Mouse (Mus musculus): Measurements from ENCODE around the gene Mast4. TPM values are rescaled to one million over a fixed set of nuclear protein-coding genes. Genes with fewer than 3 reads are reported as not detected.

Gene Mast4
- polyA plus RNA-seq, 1 experiment from 2014 or later, result 14.6 TPM

DNA sequence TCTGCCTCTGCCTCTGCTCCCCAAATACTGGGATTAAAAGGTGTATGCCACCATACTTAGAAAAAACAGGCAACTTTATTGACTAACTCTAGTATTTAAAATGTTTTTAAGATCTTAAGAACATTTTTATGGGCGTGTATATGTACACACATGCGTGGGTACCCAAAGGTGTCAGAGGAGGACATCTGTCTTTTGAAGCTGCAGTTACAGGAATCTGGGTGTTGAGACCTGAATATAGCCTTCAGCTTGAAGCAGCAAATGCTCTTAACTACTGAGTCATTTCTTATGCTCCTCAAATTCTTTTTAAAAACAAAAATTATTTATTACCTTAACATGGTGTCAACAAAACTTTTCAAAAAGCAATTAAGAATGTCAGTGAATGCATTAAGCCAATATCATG lies 329.1 kb downstream of the Mast4 start:
- no peak overlapping the region for H3K27ac ChIP-seq (replicated peaks)
- no peaks in the 10 kb centered on the region for H3K36me3 ChIP-seq
- 96% methylated on average over 2 of the region's 2 CpGs for WGBS
- H3K4me2 ChIP-seq (replicated peaks), result no peak overlapping the region
- no peaks in the 10 kb centered on the region for H3K9me3 ChIP-seq
- no peak overlapping the region for H3K9ac ChIP-seq (replicated peaks)
- H3K27me3 ChIP-seq, result no peaks in the 10 kb centered on the region
- H3K4me1 ChIP-seq, result no peaks in the 10 kb centered on the region
- ATAC-seq (replicated peaks), result no peak
- no peak overlapping the region for H3K4me3 ChIP-seq

DNA sequence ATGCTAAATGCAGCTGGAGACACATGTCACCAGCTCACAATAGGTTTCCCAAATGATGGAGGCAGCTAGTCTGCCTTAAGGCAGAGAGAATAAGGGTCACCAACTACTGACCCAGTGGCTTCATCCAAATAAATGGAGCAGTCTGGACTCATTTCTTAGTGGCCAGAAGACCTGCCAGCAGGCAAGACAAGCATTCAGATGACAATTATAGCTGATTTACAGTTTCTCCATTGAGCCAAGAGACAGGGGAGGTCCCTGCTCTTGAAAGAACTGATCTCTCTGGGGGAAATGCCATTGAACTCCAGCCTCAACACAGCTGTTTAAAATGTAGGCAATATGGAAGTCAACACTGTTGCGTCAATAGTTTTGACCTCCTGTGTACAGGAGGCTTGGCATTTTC lies 332.5 kb downstream of the Mast4 start:
- 81% methylated on average over 1 of the region's 1 CpGs for WGBS
- H3K4me3 ChIP-seq, result no peak overlapping the region
- H3K27me3 ChIP-seq, result no peaks in the 10 kb centered on the region
- no peaks in the 10 kb centered on the region for H3K9me3 ChIP-seq
- no peak overlapping the region for H3K27ac ChIP-seq (replicated peaks)
- no peak overlapping the region for H3K4me2 ChIP-seq (replicated peaks)
- H3K9ac ChIP-seq (replicated peaks), result no peak overlapping the region
- no peak for ATAC-seq (replicated peaks)
- no peaks in the 10 kb centered on the region for H3K36me3 ChIP-seq
- no peaks in the 10 kb centered on the region for H3K4me1 ChIP-seq

DNA sequence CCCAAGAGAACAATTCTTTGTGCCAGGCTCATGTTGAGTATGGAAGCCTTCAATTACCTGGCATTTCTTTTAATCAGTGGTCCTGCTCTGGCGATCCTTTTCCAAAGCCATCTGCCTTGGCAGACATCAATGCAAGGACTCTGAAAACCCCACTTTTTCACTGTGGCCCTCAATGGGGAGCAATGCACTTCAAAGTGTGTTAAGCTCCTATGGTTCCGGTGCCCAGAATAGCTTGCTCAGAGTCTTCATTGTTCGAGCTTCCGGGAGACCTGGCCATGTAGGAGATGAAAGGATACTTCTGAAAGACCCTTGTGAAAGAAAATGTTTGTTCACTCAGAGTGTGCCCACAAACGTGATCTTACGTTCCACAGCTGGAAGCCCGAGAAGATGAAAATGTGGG lies 333.4 kb downstream of the Mast4 start:
- no peaks in the 10 kb centered on the region for H3K27me3 ChIP-seq
- H3K4me3 ChIP-seq, result no peak overlapping the region
- 10% methylated on average over 7 of the region's 7 CpGs for WGBS
- ATAC-seq (replicated peaks), result no peak; the same call in 1 of the 2 replicates
- no peak overlapping the region for H3K4me2 ChIP-seq (replicated peaks)
- H3K9ac ChIP-seq (replicated peaks), result no peak overlapping the region
- no peaks in the 10 kb centered on the region for H3K9me3 ChIP-seq
- no peaks in the 10 kb centered on the region for H3K36me3 ChIP-seq
- no peak overlapping the region for H3K27ac ChIP-seq (replicated peaks)
- H3K4me1 ChIP-seq, result no peaks in the 10 kb centered on the region

- Histone ChIP-seq H3K9ac (replicated peaks) (no peak overlapping the region), H3K36me3 (no peaks in the 10 kb centered on the region), H3K27ac (replicated peaks) (no peak overlapping the region), H3K27me3 (no peaks in the 10 kb centered on the region), H3K4me3 (no peak overlapping the region), H3K9me3 (no peaks in the 10 kb centered on the region), H3K4me1 (no peaks in the 10 kb centered on the region), H3K4me2 (replicated peaks) (no peak overlapping the region)
- 91% methylated on average over 11 of the region's 11 CpGs for WGBS
- no peak for ATAC-seq (replicated peaks)
Observed at GRCm38 (mm10) chr13:102994098-102994497, 340.2 kb downstream of the Mast4 start.

- Histone ChIP-seq H3K36me3 (no peaks in the 10 kb centered on the region), H3K4me3 (no peak overlapping the region), H3K27ac (replicated peaks) (no peak overlapping the region), H3K27me3 (no peaks in the 10 kb centered on the region), H3K4me2 (replicated peaks) (no peak overlapping the region), H3K4me1 (no peaks in the 10 kb centered on the region), H3K9me3 (no peaks in the 10 kb centered on the region), H3K9ac (replicated peaks) (no peak overlapping the region)
- no peak for ATAC-seq (replicated peaks)
- 89% methylated on average over 7 of the region's 7 CpGs for WGBS
Observed at GRCm38 (mm10) chr13:102992680-102993423, 341.4 kb downstream of the Mast4 start.

- H3K4me2 ChIP-seq (replicated peaks), result no peak overlapping the region
- no peak overlapping the region for H3K9ac ChIP-seq (replicated peaks)
- H3K4me3 ChIP-seq, result no peak overlapping the region
- H3K36me3 ChIP-seq, result no peaks in the 10 kb centered on the region
- WGBS, result 49% methylated on average over 11 of the region's 11 CpGs
- no peak overlapping the region for H3K27ac ChIP-seq (replicated peaks)
- H3K27me3 ChIP-seq, result no peaks in the 10 kb centered on the region
- H3K4me1 ChIP-seq, result no peaks in the 10 kb centered on the region
- ATAC-seq (replicated peaks), result no peak
- H3K9me3 ChIP-seq, result no peaks in the 10 kb centered on the region
Observed at GRCm38 (mm10) chr13:102991928-102992327, 342.4 kb downstream of the Mast4 start.

DNA sequence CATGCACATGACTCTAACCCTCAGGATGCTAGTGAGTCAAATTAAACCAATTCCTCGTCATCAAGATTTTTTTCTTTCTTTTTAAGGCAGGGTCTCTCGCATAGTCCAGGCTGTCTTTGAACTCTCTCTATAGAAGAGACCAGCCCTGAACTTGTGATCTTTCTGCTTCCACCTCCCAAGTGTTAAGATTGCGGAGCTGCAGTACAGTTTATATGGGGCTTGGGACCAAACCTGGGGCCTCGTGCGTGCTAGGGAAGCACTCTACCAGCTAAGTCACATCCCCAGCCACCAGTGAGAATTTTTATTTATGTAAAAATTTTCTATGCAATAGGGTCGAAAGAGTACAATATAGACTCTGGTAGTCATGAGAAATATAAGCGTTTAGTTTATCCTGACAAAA lies 343.1 kb downstream of the Mast4 start:
- 90% methylated on average over 7 of the region's 7 CpGs for WGBS
- ATAC-seq (replicated peaks), result no peak

DNA sequence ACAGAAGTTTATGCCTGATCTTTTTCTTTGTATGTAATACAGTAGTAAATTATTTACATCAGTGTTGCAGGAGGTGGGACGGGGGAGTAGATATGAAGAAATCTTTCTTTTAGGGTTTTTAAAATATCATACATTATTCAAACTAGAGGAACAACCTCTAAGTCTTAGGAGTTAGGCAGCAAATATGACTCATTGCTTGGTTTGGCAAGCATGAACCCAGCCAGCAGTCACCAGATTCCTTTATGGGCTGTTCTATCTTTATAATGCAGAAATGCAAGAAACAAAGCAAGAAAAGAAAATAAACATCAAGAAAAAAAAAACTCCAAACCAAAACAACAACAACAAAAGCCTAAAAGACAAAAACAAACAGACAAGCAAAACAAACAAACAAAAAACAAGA lies 344.2 kb downstream of the Mast4 start:
- H3K4me1 ChIP-seq, result no peaks in the 10 kb centered on the region
- WGBS, result 85% methylated on average over 1 of the region's 1 CpGs
- H3K4me2 ChIP-seq (replicated peaks), result no peak overlapping the region
- no peak overlapping the region for H3K4me3 ChIP-seq
- no peak overlapping the region for H3K9ac ChIP-seq (replicated peaks)
- no peaks in the 10 kb centered on the region for H3K36me3 ChIP-seq
- no peaks in the 10 kb centered on the region for H3K27me3 ChIP-seq
- ATAC-seq (replicated peaks), result no peak
- H3K27ac ChIP-seq (replicated peaks), result no peak overlapping the region
- H3K9me3 ChIP-seq, result no peaks in the 10 kb centered on the region

More for the DNA sequence above, 343.1 kb downstream of the Mast4 start:
- Histone ChIP-seq H3K27me3 (no peaks in the 10 kb centered on the region), H3K9me3 (no peaks in the 10 kb centered on the region), H3K4me1 (no peaks in the 10 kb centered on the region), H3K4me3 (no peak overlapping the region), H3K27ac (replicated peaks) (no peak overlapping the region), H3K9ac (replicated peaks) (no peak overlapping the region), H3K4me2 (replicated peaks) (no peak overlapping the region), H3K36me3 (no peaks in the 10 kb centered on the region)

GRCm38 (mm10) chr13:102989616-102990015 lies 344.7 kb downstream of the Mast4 start:
- ATAC-seq (replicated peaks), result no peak
- 78% methylated on average over 11 of the region's 11 CpGs for WGBS
- Histone ChIP-seq H3K27me3 (no peaks in the 10 kb centered on the region), H3K4me1 (no peaks in the 10 kb centered on the region), H3K4me2 (replicated peaks) (no peak overlapping the region), H3K27ac (replicated peaks) (no peak overlapping the region), H3K36me3 (no peaks in the 10 kb centered on the region), H3K9me3 (no peaks in the 10 kb centered on the region), H3K4me3 (no peak overlapping the region), H3K9ac (replicated peaks) (no peak overlapping the region)

- H3K27ac ChIP-seq (replicated peaks), result no peak overlapping the region
- H3K36me3 ChIP-seq, result no peaks in the 10 kb centered on the region
- H3K27me3 ChIP-seq, result no peaks in the 10 kb centered on the region
- WGBS, result 92% methylated on average over 4 of the region's 4 CpGs
- ATAC-seq (replicated peaks), result no peak
- no peaks in the 10 kb centered on the region for H3K9me3 ChIP-seq
- no peaks in the 10 kb centered on the region for H3K4me1 ChIP-seq
- no peak overlapping the region for H3K4me3 ChIP-seq
- no peak overlapping the region for H3K9ac ChIP-seq (replicated peaks)
- H3K4me2 ChIP-seq (replicated peaks), result no peak overlapping the region
Observed at GRCm38 (mm10) chr13:102988976-102989375, 345.3 kb downstream of the Mast4 start.

DNA sequence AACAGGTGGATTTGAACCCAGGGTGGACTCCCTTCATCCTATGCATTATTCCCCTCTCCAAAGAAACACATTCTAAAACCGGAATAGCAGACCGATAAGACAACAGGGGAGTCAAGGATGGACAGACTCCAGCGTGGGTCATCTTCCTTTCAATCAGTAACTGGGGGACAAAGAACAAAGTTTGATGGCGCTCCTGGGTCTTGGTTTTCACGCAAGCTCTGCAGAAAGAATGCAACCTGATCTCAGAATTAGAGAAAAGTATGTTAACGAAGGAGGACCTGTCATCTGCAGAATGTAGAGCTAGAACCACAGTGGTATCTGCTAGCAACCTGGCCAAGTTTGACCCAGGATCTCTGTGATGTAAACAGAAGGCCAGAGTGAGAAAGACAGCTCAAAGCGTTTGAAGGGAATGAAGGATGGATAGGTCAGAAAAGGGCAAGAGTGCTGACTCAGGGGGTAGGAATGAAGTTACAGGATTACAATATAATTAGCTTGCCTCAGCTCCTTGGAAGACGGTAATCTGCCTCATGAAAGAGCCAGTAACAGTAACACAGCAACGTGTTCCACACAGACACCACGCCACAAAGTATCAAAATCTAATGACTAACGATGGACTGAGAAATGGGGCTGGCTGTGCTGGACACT lies 345.9 kb downstream of the Mast4 start:
- Histone ChIP-seq H3K36me3 (no peaks in the 10 kb centered on the region), H3K9ac (replicated peaks) (no peak overlapping the region), H3K4me1 (no peaks in the 10 kb centered on the region), H3K4me2 (replicated peaks) (no peak overlapping the region), H3K9me3 (no peaks in the 10 kb centered on the region), H3K27ac (replicated peaks) (no peak overlapping the region), H3K27me3 (no peaks in the 10 kb centered on the region), H3K4me3 (no peak overlapping the region)
- no peak for ATAC-seq (replicated peaks)
- WGBS, result 70% methylated on average over 11 of the region's 11 CpGs

DNA sequence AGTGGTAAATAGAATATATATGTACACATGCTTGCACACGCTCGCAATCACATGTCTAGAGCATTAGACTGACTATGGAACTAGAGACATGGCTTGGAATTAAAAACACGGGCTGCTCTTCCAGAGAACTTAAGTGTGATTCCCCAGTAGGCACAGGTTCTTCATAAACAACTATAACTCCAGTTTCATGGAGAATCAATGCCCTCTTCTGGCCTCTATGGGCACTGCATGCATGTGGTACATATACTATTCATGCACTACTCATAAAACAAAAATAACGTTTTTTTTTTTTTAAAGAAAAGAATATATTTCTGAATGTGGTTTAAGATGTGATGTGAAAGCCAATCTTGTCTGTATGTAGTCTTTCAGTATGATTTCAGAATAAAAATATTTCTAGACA lies 349.7 kb downstream of the Mast4 start:
- H3K9me3 ChIP-seq, result no peaks in the 10 kb centered on the region
- H3K9ac ChIP-seq (replicated peaks), result no peak overlapping the region
- H3K4me2 ChIP-seq (replicated peaks), result no peak overlapping the region
- no peaks in the 10 kb centered on the region for H3K27me3 ChIP-seq
- H3K4me1 ChIP-seq, result no peaks in the 10 kb centered on the region
- ATAC-seq (replicated peaks), result no peak
- 97% methylated on average over 4 of the region's 4 CpGs for WGBS
- no peak overlapping the region for H3K4me3 ChIP-seq
- no peak overlapping the region for H3K27ac ChIP-seq (replicated peaks)
- no peaks in the 10 kb centered on the region for H3K36me3 ChIP-seq

- H3K9ac ChIP-seq (replicated peaks), result no peak overlapping the region
- no peak overlapping the region for H3K4me2 ChIP-seq (replicated peaks)
- no peaks in the 10 kb centered on the region for H3K27me3 ChIP-seq
- 88% methylated on average over 5 of the region's 5 CpGs for WGBS
- no peaks in the 10 kb centered on the region for H3K36me3 ChIP-seq
- H3K4me1 ChIP-seq, result no peaks in the 10 kb centered on the region
- ATAC-seq (replicated peaks), result no peak
- no peak overlapping the region for H3K27ac ChIP-seq (replicated peaks)
- no peaks in the 10 kb centered on the region for H3K9me3 ChIP-seq
- no peak overlapping the region for H3K4me3 ChIP-seq
Observed at GRCm38 (mm10) chr13:102973853-102974252, 360.4 kb downstream of the Mast4 start.
